Mouse (Mus musculus) neural tube, embryonic 15.5 days (tissue): ENCODE measurements around the gene Btd. TPM values are rescaled to one million over a fixed set of nuclear protein-coding genes. Genes with fewer than 3 reads are reported as not detected.
"Not testable (repeated sequence)": the region's sequence is repeated elsewhere in the genome, so short reads cannot be mapped to it uniquely, and the experiment has no call there.

Source experiments
- ATAC-seq: fragments of 200-750 bp; cut with Nextera tagmentation; 2 replicates; pipeline ENCODE4 v1.8.0; 2017; ENCODE audit warnings: mild to moderate bottlenecking, moderate TSS enrichment, moderate library complexity; ENCODE audit not compliant: low FRiP score
- H3K27ac ChIP-seq: fragments of 300-500 bp; sonication (generic); replicated peaks from 2 replicates; pipeline ENCODE4 v1.5.1; 2015; ENCODE audit warnings: mild to moderate bottlenecking, inconsistent platforms
- H3K27me3 ChIP-seq: fragments of 300-500 bp; sonication (generic); replicated peaks from 2 replicates; pipeline ENCODE4 v1.6.1; 2015; ENCODE audit warnings: inconsistent platforms
- H3K36me3 ChIP-seq: fragments of 300-500 bp; sonication (generic); 2 replicates; pipeline ENCODE4 v1.6.1; 2015; ENCODE audit warnings: inconsistent platforms
- H3K4me1 ChIP-seq: fragments of 300-500 bp; sonication (generic); 2 replicates; pipeline ENCODE4 v1.6.1; 2015; ENCODE audit warnings: inconsistent platforms
- H3K4me2 ChIP-seq: fragments of 300-500 bp; sonication (generic); 2 replicates; pipeline ENCODE4 v1.6.1; 2015; ENCODE audit warnings: inconsistent platforms, mild to moderate bottlenecking, moderate library complexity
- H3K4me3 ChIP-seq: fragments of 300-500 bp; sonication (generic); replicated peaks from 2 replicates; pipeline ENCODE4 v1.5.1; 2015; ENCODE audit warnings: mild to moderate bottlenecking, inconsistent platforms
- H3K9ac ChIP-seq: fragments of 300-500 bp; sonication (generic); replicated peaks from 2 replicates; pipeline ENCODE4 v1.6.1; 2015; ENCODE audit warnings: mild to moderate bottlenecking, inconsistent platforms
- H3K9me3 ChIP-seq: fragments of 300-500 bp; sonication (generic); replicated peaks from 2 replicates; pipeline ENCODE4 v1.6.1; 2016; ENCODE audit warnings: inconsistent platforms
- WGBS: fragments of 180-500 bp; shearing (Covaris S2); methylation state at CpG from one replicate; pipeline ENCODE4 v1.1.7; 2015; ENCODE audit warnings: mixed read lengths; 5-methylcytosine and 5-hydroxymethylcytosine counted together
- polyA plus RNA-seq: library from polyadenylated mRNA; unstranded; fragments of >200 nt; fragmentation: Nextera tagmentation; extraction: Ambion mirVana; gene quantifications from 2 replicates; pipeline ENCODE4 v1.2.1, GENCODE M21; 2015

The Btd gene
- polyA plus RNA-seq: 15.6 and 19.0 TPM in 2 replicates

DNA sequence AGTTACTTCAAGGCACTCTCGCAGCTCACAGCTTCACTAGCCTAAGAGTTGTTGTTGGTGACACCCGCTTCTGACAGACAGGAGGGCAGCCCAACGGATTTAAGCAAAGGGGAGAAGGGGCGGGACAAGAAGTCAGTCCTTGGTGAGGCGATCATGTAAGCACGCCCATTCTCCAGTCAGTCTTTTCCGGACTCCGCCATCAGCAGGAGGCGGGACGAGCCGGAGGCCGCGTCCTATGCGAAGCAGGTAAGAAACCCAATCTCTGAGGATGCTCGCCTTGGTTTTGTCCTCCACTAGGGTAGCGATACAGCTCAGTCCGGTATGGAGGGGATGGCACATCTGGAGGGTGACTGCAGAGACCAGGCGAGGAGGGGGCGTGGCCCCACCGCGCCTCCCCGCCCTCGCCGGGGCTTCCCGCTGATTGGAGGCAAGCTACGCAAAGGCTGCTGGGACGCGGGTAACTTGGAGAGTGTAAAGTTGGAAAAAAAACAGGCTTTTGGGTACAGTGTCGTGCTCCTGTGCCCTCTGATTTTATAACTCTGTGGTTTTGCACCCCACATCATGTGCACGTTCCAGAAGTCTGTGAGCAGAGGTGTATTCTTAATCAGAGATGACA lies at the start of gene Btd, which contains the start of gene Hacl1:
Gene Btd (plus strand): TSS at position 139 of the 616 bp plus-strand sequence.
Gene Hacl1 (minus strand): TSS at position 397 of the 616 bp plus-strand sequence.
- under 1% methylated on average over 30 of the region's 30 CpGs for WGBS
- no peaks in the 10 kb centered on the region for H3K9me3 ChIP-seq
- H3K9ac ChIP-seq: peak within 1 kb of the TSS; percentile 67
- H3K27ac ChIP-seq: peak within 1 kb of the TSS; percentile 92
- H3K4me2 ChIP-seq: peak within 1 kb of the TSS; percentile 96
- peaks cover 17% of the 10 kb centered on the region for H3K4me1 ChIP-seq
- no peaks in the 10 kb centered on the region for H3K27me3 ChIP-seq
- no peaks in the 10 kb centered on the region for H3K36me3 ChIP-seq
- H3K4me3 ChIP-seq: peak within 1 kb of the TSS; percentile 82
- ATAC-seq: peak; percentile 97

- H3K27ac ChIP-seq: no peak within 1 kb of the TSS
- H3K27me3 ChIP-seq: no peaks in the 10 kb centered on the region
- 90% methylated on average over 3 of the region's 3 CpGs for WGBS
Observed at GRCm38 (mm10) chr14:31591243-31591642, 49.6 kb upstream of the Btd start, which contains the start of gene Colq. Gene Colq (minus strand): TSS chr14:31591343.

GRCm38 (mm10) chr14:31593036-31593435 lies 47.8 kb upstream of the Btd start:
- WGBS: 90% methylated on average over 2 of the region's 2 CpGs

More at GRCm38 (mm10) chr14:31591243-31591642, 49.6 kb upstream of the Btd start, which contains the start of gene Colq:
- Histone ChIP-seq H3K9ac (no peak within 1 kb of the TSS), H3K9me3 (no peaks in the 10 kb centered on the region), H3K36me3 (no peaks in the 10 kb centered on the region), H3K4me3 (no peak within 1 kb of the TSS), H3K4me1 (no peaks in the 10 kb centered on the region), H3K4me2 (no peak within 1 kb of the TSS)
- no peak for ATAC-seq

GRCm38 (mm10) chr14:31594693-31595092 lies 46.1 kb upstream of the Btd start:
- Histone ChIP-seq H3K4me2 (no peak overlapping the region), H3K27me3 (no peaks in the 10 kb centered on the region), H3K4me3 (no peak overlapping the region), H3K4me1 (no peaks in the 10 kb centered on the region), H3K9ac (no peak overlapping the region), H3K9me3 (no peaks in the 10 kb centered on the region), H3K27ac (no peak overlapping the region), H3K36me3 (no peaks in the 10 kb centered on the region)
- 71% methylated on average over 3 of the region's 3 CpGs for WGBS
- ATAC-seq: no peak

More at GRCm38 (mm10) chr14:31593036-31593435, 47.8 kb upstream of the Btd start:
- Histone ChIP-seq H3K27ac (no peak overlapping the region), H3K9ac (no peak overlapping the region), H3K4me2 (no peak overlapping the region), H3K4me3 (no peak overlapping the region), H3K27me3 (no peaks in the 10 kb centered on the region), H3K4me1 (no peaks in the 10 kb centered on the region), H3K36me3 (no peaks in the 10 kb centered on the region), H3K9me3 (no peaks in the 10 kb centered on the region)
- no peak for ATAC-seq

- no peak overlapping the region for H3K4me2 ChIP-seq
- no peak overlapping the region for H3K4me3 ChIP-seq
- ATAC-seq: no peak
- no peak overlapping the region for H3K27ac ChIP-seq
- no peaks in the 10 kb centered on the region for H3K27me3 ChIP-seq
- H3K4me1 ChIP-seq: no peaks in the 10 kb centered on the region
- no peak overlapping the region for H3K9ac ChIP-seq
- H3K36me3 ChIP-seq: no peaks in the 10 kb centered on the region
- WGBS: 82% methylated on average over 7 of the region's 7 CpGs
- H3K9me3 ChIP-seq: no peaks in the 10 kb centered on the region
Observed at GRCm38 (mm10) chr14:31596408-31596807, 44.4 kb upstream of the Btd start.

- H3K36me3 ChIP-seq: no peaks in the 10 kb centered on the region
- WGBS: 97% methylated on average over 4 of the region's 4 CpGs
- H3K4me1 ChIP-seq: no peaks in the 10 kb centered on the region
- H3K9me3 ChIP-seq: no peaks in the 10 kb centered on the region
- ATAC-seq: no peak
- no peak overlapping the region for H3K4me2 ChIP-seq
- no peak overlapping the region for H3K4me3 ChIP-seq
- no peaks in the 10 kb centered on the region for H3K27me3 ChIP-seq
- H3K27ac ChIP-seq: no peak overlapping the region
- H3K9ac ChIP-seq: no peak overlapping the region
Observed at GRCm38 (mm10) chr14:31597446-31597845, 43.4 kb upstream of the Btd start.

DNA sequence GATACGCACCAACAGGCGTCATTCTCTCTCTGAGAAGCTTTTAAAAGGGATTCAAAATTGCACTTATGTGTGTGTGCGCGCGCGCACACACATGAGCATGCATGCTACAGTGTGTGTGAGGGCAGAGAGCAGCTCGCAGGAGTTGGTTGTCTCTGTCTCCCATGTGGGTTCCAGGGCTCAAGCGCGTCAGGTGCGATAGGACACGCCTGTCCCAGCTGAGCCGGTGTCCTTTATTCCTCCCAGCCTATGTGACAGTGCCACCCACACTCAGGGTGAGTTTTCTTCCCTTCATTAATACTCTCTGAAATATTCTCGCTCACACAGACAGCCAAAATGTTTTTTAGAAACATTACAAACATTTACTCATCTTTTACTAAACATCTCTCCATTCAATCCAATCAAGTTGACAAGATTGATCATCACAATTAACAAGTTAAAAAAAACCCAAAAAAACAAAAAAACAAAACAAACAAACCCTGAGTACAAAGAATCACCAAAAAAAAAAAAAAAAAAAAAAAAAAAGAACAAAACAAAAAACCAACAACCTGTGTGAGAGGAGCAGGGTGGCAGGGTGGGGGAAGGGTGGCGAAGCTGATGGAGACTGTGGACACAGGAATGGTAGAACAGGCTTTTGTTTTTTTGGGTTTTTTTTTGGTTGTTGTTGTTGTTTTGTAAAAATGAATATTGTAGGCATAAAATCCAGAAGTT lies 38.8 kb upstream of the Btd start:
- H3K27me3 ChIP-seq: no peaks in the 10 kb centered on the region
- whole genome bisulfite sequencing: 92% methylated on average over 14 of the region's 14 CpGs
- H3K4me3 ChIP-seq: no peak overlapping the region
- H3K36me3 ChIP-seq: no peaks in the 10 kb centered on the region
- no peaks in the 10 kb centered on the region for H3K4me1 ChIP-seq
- ATAC-seq: no peak
- no peak overlapping the region for H3K27ac ChIP-seq
- no peak overlapping the region for H3K9ac ChIP-seq
- H3K9me3 ChIP-seq: no peaks in the 10 kb centered on the region
- H3K4me2 ChIP-seq: no peak overlapping the region

DNA sequence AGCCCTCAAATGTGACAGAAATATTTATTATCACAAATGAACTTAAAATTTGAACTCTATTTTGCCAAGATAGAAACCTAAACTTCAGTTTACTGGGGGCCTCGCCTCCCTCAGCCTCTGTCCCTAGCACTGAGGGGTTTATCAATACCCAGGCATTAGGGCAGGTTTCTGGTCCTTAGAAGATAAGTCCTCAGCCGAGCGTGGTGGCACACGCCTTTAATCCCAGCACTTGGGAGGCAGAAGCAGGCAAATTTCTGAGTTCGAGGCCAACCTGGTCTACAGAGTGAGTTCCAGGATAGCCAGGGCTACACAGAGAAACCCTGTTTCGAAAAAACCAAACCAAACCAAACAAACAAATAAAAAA lies 38.2 kb upstream of the Btd start:
- not testable (repeated sequence) for H3K4me2 ChIP-seq, H3K27ac ChIP-seq, H3K36me3 ChIP-seq, H3K4me1 ChIP-seq, H3K27me3 ChIP-seq, H3K9me3 ChIP-seq, H3K9ac ChIP-seq, H3K4me3 ChIP-seq, ATAC-seq
- WGBS: 91% methylated on average over 6 of the region's 6 CpGs

GRCm38 (mm10) chr14:31604916-31605315 lies 35.9 kb upstream of the Btd start:
- 84% methylated on average over 5 of the region's 5 CpGs for WGBS
- no peak overlapping the region for H3K27ac ChIP-seq
- no peak for ATAC-seq

GRCm38 (mm10) chr14:31605514-31605913 lies 35.3 kb upstream of the Btd start:
- WGBS: 58% methylated on average over 6 of the region's 6 CpGs

More at GRCm38 (mm10) chr14:31604916-31605315, 35.9 kb upstream of the Btd start:
- Histone ChIP-seq H3K4me3 (no peak overlapping the region), H3K4me2 (no peak overlapping the region), H3K27me3 (no peaks in the 10 kb centered on the region), H3K4me1 (no peaks in the 10 kb centered on the region), H3K9ac (no peak overlapping the region), H3K9me3 (no peaks in the 10 kb centered on the region), H3K36me3 (no peaks in the 10 kb centered on the region)

GRCm38 (mm10) chr14:31611986-31612385 lies 28.8 kb upstream of the Btd start:
- WGBS: 71% methylated on average over 4 of the region's 4 CpGs
- no peak overlapping the region for H3K4me3 ChIP-seq
- H3K27ac ChIP-seq: no peak overlapping the region
- no peaks in the 10 kb centered on the region for H3K27me3 ChIP-seq
- no peak overlapping the region for H3K4me2 ChIP-seq
- no peaks in the 10 kb centered on the region for H3K4me1 ChIP-seq
- H3K36me3 ChIP-seq: no peaks in the 10 kb centered on the region
- ATAC-seq: no peak
- H3K9ac ChIP-seq: no peak overlapping the region
- H3K9me3 ChIP-seq: no peaks in the 10 kb centered on the region

More at GRCm38 (mm10) chr14:31605514-31605913, 35.3 kb upstream of the Btd start:
- Histone ChIP-seq H3K4me3 (no peak overlapping the region), H3K27me3 (no peaks in the 10 kb centered on the region), H3K36me3 (no peaks in the 10 kb centered on the region), H3K4me2 (no peak overlapping the region), H3K4me1 (no peaks in the 10 kb centered on the region), H3K9ac (no peak overlapping the region), H3K27ac (no peak overlapping the region), H3K9me3 (no peaks in the 10 kb centered on the region)
- no peak for ATAC-seq

DNA sequence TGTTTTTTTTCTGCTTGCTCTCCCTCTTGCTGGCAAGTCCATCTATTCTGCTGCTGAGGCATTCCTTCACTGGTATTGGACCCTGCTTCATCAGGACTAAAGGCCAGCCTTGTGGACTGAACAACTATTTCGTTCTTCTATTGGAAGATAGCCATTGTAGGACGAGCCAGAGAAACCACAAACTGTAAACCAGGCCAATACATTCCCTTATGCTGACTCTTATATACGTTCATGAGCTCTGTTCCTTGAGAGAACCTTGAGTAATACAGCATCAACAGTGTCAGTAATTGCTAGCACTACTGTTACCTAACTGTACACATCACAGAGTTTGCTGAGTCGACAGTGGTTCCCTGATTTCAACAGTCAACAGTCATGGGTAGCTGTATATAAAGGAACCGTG lies 27.2 kb upstream of the Btd start:
- ATAC-seq: no peak
- Histone ChIP-seq H3K4me3 (no peak overlapping the region), H3K27ac (no peak overlapping the region), H3K36me3 (no peaks in the 10 kb centered on the region), H3K9ac (no peak overlapping the region), H3K9me3 (no peaks in the 10 kb centered on the region), H3K27me3 (no peaks in the 10 kb centered on the region), H3K4me2 (no peak overlapping the region), H3K4me1 (no peaks in the 10 kb centered on the region)
- 88% methylated on average over 5 of the region's 5 CpGs for WGBS
